Mouse (Mus musculus) embryonic facial prominence, embryonic 14.5 days (tissue): ENCODE measurements at regions not wholly inside any gene's neighbourhood (a gene's known extent, or its start where the extent isn't known, plus 50 kb on each side); places are given as distances from the start of the nearest gene placed in this dataset.

Experiments
- ATAC-seq: fragments of 200-750 bp; cut with Nextera tagmentation; 2 replicates; pipeline ENCODE4 v1.8.0; 2017; ENCODE audit warnings: low read depth, moderate number of reproducible peaks, moderate TSS enrichment
- DNase-seq: peaks from one replicate; pipeline ENCODE4 v3.0.0-alpha.2; 2015; ENCODE audit warnings: low spot score
- H3K27ac ChIP-seq: fragments of 300-500 bp; sonication (generic); replicated peaks from 2 replicates; pipeline ENCODE4 v1.5.1; 2014; ENCODE audit warnings: low read depth, mild to moderate bottlenecking, low read length, moderate library complexity
- H3K27me3 ChIP-seq: fragments of 300-500 bp; sonication (generic); replicated peaks from 2 replicates; pipeline ENCODE4 v1.6.1; 2014; ENCODE audit warnings: low read length; ENCODE audit not compliant: control insufficient read depth, insufficient read depth
- H3K36me3 ChIP-seq: fragments of 300-500 bp; sonication (generic); 2 replicates; pipeline ENCODE4 v1.6.1; 2014; ENCODE audit warnings: low read length, mixed read lengths; ENCODE audit not compliant: control insufficient read depth, insufficient read depth
- H3K4me1 ChIP-seq: fragments of 300-500 bp; sonication (generic); 2 replicates; pipeline ENCODE4 v1.6.1; 2014; ENCODE audit warnings: antibody characterized with exemption, low read length; ENCODE audit not compliant: control insufficient read depth, insufficient read depth
- H3K4me2 ChIP-seq: fragments of 300-500 bp; sonication (generic); 2 replicates; pipeline ENCODE4 v1.6.1; 2014; ENCODE audit warnings: low read depth, mild to moderate bottlenecking, low read length, moderate library complexity, mixed read lengths
- H3K4me3 ChIP-seq: fragments of 300-500 bp; sonication (generic); 2 replicates; pipeline ENCODE4 v1.5.1; 2014; ENCODE audit warnings: low read depth, mild to moderate bottlenecking, low read length
- H3K9ac ChIP-seq: fragments of 300-500 bp; sonication (generic); 2 replicates; pipeline ENCODE4 v1.6.1; 2014; ENCODE audit warnings: low read depth, mild to moderate bottlenecking, low read length, moderate library complexity, mixed read lengths
- H3K9me3 ChIP-seq: fragments of 300-500 bp; sonication (generic); 2 replicates; pipeline ENCODE4 v1.6.1; 2016; ENCODE audit warnings: low read length; ENCODE audit not compliant: control insufficient read depth
- WGBS: fragments of 180-500 bp; shearing (Covaris S2); extraction: QIAGEN DNeasy Blood & Tissue Kit; methylation state at CpG from one replicate; pipeline ENCODE4 v1.1.7; 2014; 5-methylcytosine and 5-hydroxymethylcytosine counted together

- Histone ChIP-seq H3K4me3 (no peak overlapping the region), H3K27me3 (no peaks in the 10 kb centered on the region), H3K36me3 (no peaks in the 10 kb centered on the region), H3K4me2 (no peak overlapping the region), H3K27ac (no peak overlapping the region), H3K9me3 (no peaks in the 10 kb centered on the region), H3K9ac (no peak overlapping the region), H3K4me1 (peaks cover 23% of the 10 kb centered on the region; the same call in 1 of the 2 replicates)
- DNase-seq (no peak), ATAC-seq (no peak)
- WGBS, result 84% methylated on average over 5 of the region's 5 CpGs
These were observed 73.6 kb downstream of the Sdc1 start for GRCm38 (mm10) chr12:8844748-8845147.

DNA sequence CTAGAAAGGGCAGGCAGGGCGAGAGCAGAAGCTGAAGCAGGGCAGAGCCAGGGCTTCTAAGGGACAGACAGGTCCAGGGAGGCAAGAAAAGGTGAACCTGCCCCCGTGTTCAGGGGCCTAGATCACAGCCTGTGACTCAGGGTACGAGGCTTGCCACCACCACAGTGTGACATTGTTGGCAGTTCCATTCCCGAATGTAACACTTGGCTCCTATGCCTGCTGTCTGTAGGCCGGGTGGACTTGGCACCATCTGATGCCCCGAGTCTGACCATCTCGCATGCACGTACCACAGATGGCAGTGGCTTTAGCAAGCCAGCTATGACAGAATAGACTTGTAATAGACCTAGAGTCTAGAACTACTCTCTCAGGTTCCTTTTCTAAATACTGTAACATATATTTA lies 74.3 kb downstream of the Sdc1 start:
- no peak for ATAC-seq
- Histone ChIP-seq H3K27ac (no peak overlapping the region), H3K4me3 (no peak overlapping the region), H3K27me3 (no peaks in the 10 kb centered on the region), H3K4me1 (peaks cover 23% of the 10 kb centered on the region; the same call in 1 of the 2 replicates), H3K4me2 (no peak overlapping the region), H3K9ac (no peak overlapping the region), H3K9me3 (no peaks in the 10 kb centered on the region), H3K36me3 (no peaks in the 10 kb centered on the region)
- no peak for DNase-seq
- 88% methylated on average over 8 of the region's 8 CpGs for WGBS

DNA sequence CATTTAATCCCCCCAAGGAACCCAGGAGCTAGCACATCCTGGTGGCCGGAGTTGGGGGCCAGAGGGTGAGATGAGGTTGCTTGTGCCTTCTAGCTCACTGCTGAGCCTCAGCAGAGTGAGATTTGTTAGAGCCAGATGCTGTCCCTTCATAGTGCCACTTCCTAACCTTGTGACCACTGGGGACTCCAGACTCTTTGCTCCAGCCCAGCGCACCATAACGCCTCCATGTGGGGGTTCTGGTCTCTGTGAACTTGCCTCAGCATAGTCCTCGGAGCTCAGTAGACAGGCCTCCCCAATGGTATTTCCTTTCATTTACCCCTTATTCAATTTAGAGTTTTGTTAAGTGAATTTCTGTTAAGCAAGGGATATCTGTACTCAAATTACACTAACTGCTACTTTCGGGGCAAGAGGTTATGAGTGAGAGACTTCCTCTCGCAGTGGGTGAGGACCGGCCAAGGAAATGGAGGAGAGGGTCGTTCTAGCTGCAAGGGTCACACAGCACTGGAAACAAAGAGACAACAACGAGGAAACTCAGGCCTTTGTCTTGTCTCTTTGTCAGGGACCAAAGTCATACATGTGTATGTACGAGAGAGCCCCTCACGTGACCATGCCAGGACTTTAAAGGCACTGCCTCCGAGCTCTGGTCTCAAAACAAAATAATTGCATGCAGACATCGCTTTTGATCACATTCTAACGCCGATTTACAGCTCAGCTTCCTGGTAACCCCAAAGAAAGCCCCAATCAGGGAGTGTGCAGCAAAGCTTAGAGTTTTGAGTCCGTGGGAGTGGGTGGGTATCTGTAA lies 74.8 kb upstream of the Laptm4a start:
- Histone ChIP-seq H3K9me3 (no peaks in the 10 kb centered on the region), H3K4me1 (peaks cover 23% of the 10 kb centered on the region; the same call in 1 of the 2 replicates), H3K27me3 (no peaks in the 10 kb centered on the region), H3K36me3 (no peaks in the 10 kb centered on the region), H3K4me2 (peak overlapping the region; percentile 45), H3K4me3 (0 out of 2 replicates have a peak overlapping the region, but pooled peaks have one; percentile 0), H3K9ac (no peak overlapping the region; the same call in 1 of the 2 replicates), H3K27ac (peak overlapping the region; percentile 87)
- DNase-seq (peak; percentile 68), ATAC-seq (peak; percentile 61)
- WGBS, result 13% methylated on average over 16 of the region's 16 CpGs

GRCm38 (mm10) chr12:8847227-8847857 lies 74.1 kb upstream of the Laptm4a start:
- peak overlapping the region; percentile 45 for H3K4me2 ChIP-seq
- no peaks in the 10 kb centered on the region for H3K27me3 ChIP-seq
- H3K9me3 ChIP-seq, result no peaks in the 10 kb centered on the region
- H3K4me3 ChIP-seq, result 0 out of 2 replicates have a peak overlapping the region, but pooled peaks have one; percentile 0
- DNase-seq, result peak; percentile 73
- peak overlapping the region; percentile 87 for H3K27ac ChIP-seq
- 28% methylated on average over 10 of the region's 10 CpGs for WGBS
- no peak overlapping the region for H3K9ac ChIP-seq
- peaks cover 23% of the 10 kb centered on the region; the same call in 1 of the 2 replicates for H3K4me1 ChIP-seq
- ATAC-seq, result peak; percentile 51
- H3K36me3 ChIP-seq, result no peaks in the 10 kb centered on the region

DNA sequence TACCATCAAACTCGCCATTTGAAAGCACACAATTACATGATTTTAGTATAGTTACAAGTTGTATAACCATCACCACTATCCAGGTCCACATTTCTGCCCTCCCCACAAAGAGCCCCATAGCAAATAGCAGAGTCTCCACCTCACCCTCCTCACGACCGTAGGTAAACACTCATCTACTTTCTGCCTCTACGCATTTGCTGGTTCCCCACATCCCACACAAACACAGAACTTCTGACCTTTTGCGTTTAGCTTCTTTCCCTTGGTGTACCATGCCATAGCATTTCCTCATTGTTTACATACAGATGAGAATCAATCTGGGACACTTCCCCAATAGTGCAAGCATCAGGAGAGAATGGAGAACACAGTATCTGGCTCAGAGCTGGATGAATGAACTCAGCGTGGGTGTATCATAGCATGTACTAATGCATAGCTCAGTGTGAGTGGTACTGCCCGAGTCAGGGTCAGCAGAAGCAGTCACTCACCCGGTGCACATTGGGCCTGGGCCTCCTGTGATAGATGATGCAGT lies 73.5 kb upstream of the Laptm4a start:
- peaks cover 23% of the 10 kb centered on the region; the same call in 1 of the 2 replicates for H3K4me1 ChIP-seq
- no peak overlapping the region for H3K4me3 ChIP-seq
- H3K27me3 ChIP-seq, result no peaks in the 10 kb centered on the region
- H3K9ac ChIP-seq, result no peak overlapping the region
- H3K27ac ChIP-seq, result peak overlapping the region; percentile 87
- H3K4me2 ChIP-seq, result no peak overlapping the region; the same call in 1 of the 2 replicates
- WGBS, result 66% methylated on average over 8 of the region's 8 CpGs
- no peaks in the 10 kb centered on the region for H3K36me3 ChIP-seq
- H3K9me3 ChIP-seq, result no peaks in the 10 kb centered on the region
- ATAC-seq (no peak), DNase-seq (no peak)

GRCm38 (mm10) chr12:8853858-8854257 lies 67.6 kb upstream of the Laptm4a start:
- Histone ChIP-seq H3K4me2 (no peak overlapping the region), H3K36me3 (no peaks in the 10 kb centered on the region), H3K9me3 (no peaks in the 10 kb centered on the region), H3K27ac (no peak overlapping the region), H3K4me3 (no peak overlapping the region), H3K27me3 (no peaks in the 10 kb centered on the region), H3K9ac (no peak overlapping the region), H3K4me1 (peaks cover 13% of the 10 kb centered on the region)
- DNase-seq (no peak), ATAC-seq (no peak)
- WGBS, result 84% methylated on average over 4 of the region's 4 CpGs

DNA sequence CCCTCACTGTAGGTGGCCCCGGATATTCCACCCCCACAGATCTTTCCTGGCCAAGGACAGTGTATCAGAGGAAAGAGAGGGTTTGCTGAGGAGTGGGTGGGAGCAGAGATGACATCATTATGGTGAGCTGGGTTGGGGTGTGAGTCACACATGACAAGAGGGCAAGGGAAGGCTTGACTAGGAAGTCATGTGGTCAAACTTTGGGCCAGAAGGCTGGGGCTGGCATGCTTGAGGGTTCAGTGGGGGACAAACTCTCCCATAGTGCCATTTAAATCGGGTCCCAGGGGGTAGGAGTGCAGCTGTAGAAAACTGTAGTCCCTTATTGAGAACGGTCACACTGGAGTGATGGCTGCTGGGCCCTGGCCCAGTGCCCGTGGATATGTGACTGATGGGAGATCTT lies 67.1 kb upstream of the Laptm4a start:
- no peaks in the 10 kb centered on the region for H3K27me3 ChIP-seq
- no peaks in the 10 kb centered on the region for H3K9me3 ChIP-seq
- DNase-seq, result no peak
- H3K27ac ChIP-seq, result no peak overlapping the region
- no peaks in the 10 kb centered on the region for H3K36me3 ChIP-seq
- no peak overlapping the region for H3K9ac ChIP-seq
- 78% methylated on average over 4 of the region's 4 CpGs for WGBS
- H3K4me2 ChIP-seq, result no peak overlapping the region
- ATAC-seq, result 0 out of 2 replicates have a peak, but pooled peaks have one; percentile 16
- H3K4me3 ChIP-seq, result no peak overlapping the region
- H3K4me1 ChIP-seq, result peaks cover 17% of the 10 kb centered on the region

DNA sequence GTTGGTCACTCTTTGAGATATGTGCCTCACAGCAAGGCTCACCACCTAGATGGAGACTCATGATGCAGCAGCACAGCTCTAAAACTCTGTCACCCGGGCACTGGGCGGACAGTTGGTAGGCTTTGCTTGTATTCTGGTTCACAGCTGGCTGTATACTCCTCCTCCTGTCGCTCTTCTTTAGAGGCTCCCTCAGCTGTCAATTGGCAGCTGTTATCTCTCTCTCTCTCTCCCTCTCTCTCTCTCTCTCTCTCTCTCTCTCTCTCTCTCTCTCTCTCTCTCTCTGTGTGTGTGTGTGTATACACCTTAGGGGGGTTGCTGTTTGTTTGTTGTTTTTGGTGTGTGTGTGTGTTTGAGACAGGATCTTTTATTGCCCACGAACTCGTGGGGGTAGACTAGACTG lies 66.3 kb upstream of the Laptm4a start:
- ATAC-seq (no peak), DNase-seq (peak; percentile 33)
- H3K36me3 ChIP-seq, result no peaks in the 10 kb centered on the region
- no peak overlapping the region for H3K4me2 ChIP-seq
- WGBS, result 74% methylated on average over 5 of the region's 5 CpGs
- H3K9ac ChIP-seq, result no peak overlapping the region
- H3K9me3 ChIP-seq, result no peaks in the 10 kb centered on the region
- H3K27me3 ChIP-seq, result no peaks in the 10 kb centered on the region
- no peak overlapping the region for H3K27ac ChIP-seq
- no peak overlapping the region for H3K4me3 ChIP-seq
- H3K4me1 ChIP-seq, result peaks cover 17% of the 10 kb centered on the region
